ENCODE assay signal across 11 mouse cellular contexts in the genomic region with DNA sequence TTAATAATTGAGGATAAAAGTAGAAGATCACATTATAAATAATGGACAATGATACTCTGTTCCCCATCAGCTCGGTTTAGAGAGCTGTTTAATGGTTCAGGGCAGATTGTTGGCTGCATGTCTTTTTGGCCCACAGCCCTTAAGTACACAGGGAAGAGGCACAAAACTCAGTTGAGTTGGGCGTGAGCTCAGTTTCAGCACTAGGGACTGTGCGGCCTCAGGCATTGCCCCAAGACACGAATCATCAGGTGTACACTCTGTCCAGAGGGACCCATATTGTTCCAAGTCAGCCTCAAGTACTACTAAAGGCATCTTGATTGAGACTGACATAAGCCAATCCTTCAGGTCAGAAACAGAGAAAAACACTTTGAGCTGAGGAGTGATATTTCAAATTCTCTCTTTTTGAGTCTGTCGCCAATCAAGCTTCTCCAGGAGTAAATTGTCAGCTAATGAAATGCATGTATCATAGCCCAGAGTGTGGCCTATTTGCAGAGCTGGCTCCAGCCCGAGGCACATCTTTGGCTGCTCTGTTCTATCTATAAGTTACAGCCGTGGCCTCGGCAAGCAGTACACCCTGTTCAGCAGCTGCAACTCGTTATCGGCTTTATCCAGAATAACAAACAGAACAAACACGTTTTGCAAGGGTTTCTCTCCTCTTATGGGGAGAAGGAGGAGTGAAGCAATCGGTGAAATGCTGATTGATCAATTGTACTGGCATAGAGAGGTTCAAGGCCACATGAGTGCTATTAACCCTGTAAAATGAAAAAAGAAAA. TPM values are rescaled to one million over a fixed set of nuclear protein-coding genes. Genes with fewer than 3 reads are reported as not detected.
DNase-seq lines count a peak whose midpoint lies in the region; ATAC-seq and TF ChIP-seq lines count a peak whose summit lies in the region.
"Had no signal": no experiment of that assay in that cellular context is flagged by ENCODE, and none has a peak within 500 bp of the region (broad histone marks: within the 10 kb centered on the region; RNA-seq: fewer than 3 reads in every experiment).

No protein-coding gene starts in this region.

- 59% methylated on average over 12 of the region's 12 CpGs for WGBS in kidney, postnatal 0 days
- WGBS in kidney, embryonic 15.5 days, result 56% methylated on average over 12 of the region's 12 CpGs
- 37% methylated on average over 12 of the region's 12 CpGs for WGBS in limb, embryonic 11.5 days

- H3K4me2 ChIP-seq in kidney, postnatal 0 days (ENCODE audit: low read length), result no peak overlapping the region
- no peak overlapping the region for H3K4me2 ChIP-seq in kidney, embryonic 15.5 days
- no peak overlapping the region for H3K4me2 ChIP-seq in limb, embryonic 11.5 days (ENCODE audit: low read depth, severe bottlenecking)

- H3K9me3 ChIP-seq in kidney, postnatal 0 days (replicated peaks; ENCODE audit: low read length), result no peaks in the 10 kb centered on the region
- H3K9me3 ChIP-seq in kidney, embryonic 15.5 days (replicated peaks), result no peaks in the 10 kb centered on the region
- no peaks in the 10 kb centered on the region for H3K9me3 ChIP-seq in limb, embryonic 11.5 days (ENCODE audit: control insufficient read depth, low read length)

- TF ChIP-seq CTCF in kidney, postnatal 0 days (IDR thresholded peaks at IDR 0.05; ENCODE audit: low read depth), result no peak

- DNase-seq in kidney, postnatal 0 days (ENCODE audit: low spot score), result peak; percentile 40
- peak; percentile 40 for DNase-seq in urinary bladder, postnatal 14 days (ENCODE audit: low spot score)
- no peak for DNase-seq in urinary bladder, postnatal 10 days (ENCODE audit: low spot score)
- peak; percentile 49 for DNase-seq in limb, embryonic 11.5 days (ENCODE audit: low spot score)
- DNase-seq in spleen, postnatal 14 days (ENCODE audit: low spot score in 2 of 2), result no peak
- DNase-seq in kidney, postnatal 25 days, result no peak
- DNase-seq in layer of hippocampus, adult 8-10 months (ENCODE audit: low spot score in 2 of 2), result no peak
- DNase-seq: cerebellum, adult 11-12 months; kidney, adult 8-10 months had no signal

- ATAC-seq in kidney, postnatal 0 days (replicated peaks; ENCODE audit: low FRiP score, low read depth), result no peak
- ATAC-seq in kidney, embryonic 15.5 days (replicated peaks; ENCODE audit: low FRiP score), result no peak
- ATAC-seq in limb, embryonic 11.5 days (ENCODE audit: insufficient number of reproducible peaks, low FRiP score, low TSS enrichment, low read depth), result no peak

- H3K4me1 ChIP-seq in kidney, postnatal 0 days (replicated peaks; ENCODE audit: insufficient read depth, low read length), result no peaks in the 10 kb centered on the region
- no peaks in the 10 kb centered on the region for H3K4me1 ChIP-seq in kidney, embryonic 15.5 days
- no peaks in the 10 kb centered on the region for H3K4me1 ChIP-seq in limb, embryonic 11.5 days (ENCODE audit: control insufficient read depth, insufficient read depth, low read length)

- H3K27me3 ChIP-seq in kidney, postnatal 0 days (ENCODE audit: insufficient read depth, low read length), result no peaks in the 10 kb centered on the region
- no peaks in the 10 kb centered on the region for H3K27me3 ChIP-seq in kidney, embryonic 15.5 days
- no peaks in the 10 kb centered on the region for H3K27me3 ChIP-seq in limb, embryonic 11.5 days (ENCODE audit: control insufficient read depth, insufficient read depth, low read length)

- H3K9ac ChIP-seq in kidney, postnatal 0 days (ENCODE audit: low read depth, low read length), result no peak overlapping the region
- H3K9ac ChIP-seq in kidney, embryonic 15.5 days, result no peak overlapping the region
- H3K9ac ChIP-seq in limb, embryonic 11.5 days (ENCODE audit: low read length), result no peak overlapping the region

- H3K36me3 ChIP-seq in kidney, postnatal 0 days (ENCODE audit: insufficient read depth, low read length), result no peaks in the 10 kb centered on the region
- no peaks in the 10 kb centered on the region for H3K36me3 ChIP-seq in kidney, embryonic 15.5 days
- H3K36me3 ChIP-seq in limb, embryonic 11.5 days (ENCODE audit: control insufficient read depth, insufficient read depth, low read length), result no peaks in the 10 kb centered on the region

- H3K4me3 ChIP-seq in kidney, postnatal 0 days (replicated peaks; ENCODE audit: low read depth, low read length), result no peak overlapping the region
- no peak overlapping the region for H3K4me3 ChIP-seq in kidney, embryonic 15.5 days (replicated peaks)
- H3K4me3 ChIP-seq in limb, embryonic 11.5 days (ENCODE audit: low read depth, low read length), result no peak overlapping the region

- H3K27ac ChIP-seq in kidney, postnatal 0 days, result no peak overlapping the region
- no peak overlapping the region for H3K27ac ChIP-seq in kidney, embryonic 15.5 days
- no peak overlapping the region for H3K27ac ChIP-seq in limb, embryonic 11.5 days (replicated peaks; ENCODE audit: low read depth, low read length)

RNA-seq across cellular contexts. Expression of gene Cps1, which starts 19.2 kb away (rescaled TPM):
- polyA plus RNA-seq in kidney, postnatal 0 days (2015; fragmentation: Nextera tagmentation; extraction: Ambion mirVana), result 0.14 and 0.20 TPM in 2 replicates
- 0.06 and 0.49 TPM in 2 replicates for polyA plus RNA-seq in kidney, embryonic 15.5 days (2015; fragmentation: Nextera tagmentation; extraction: Ambion mirVana)
- 0.07 and 0.10 TPM in 2 replicates for polyA plus RNA-seq in limb, embryonic 11.5 days (2014; fragmentation: Nextera tagmentation; extraction: Ambion mirVana)
- under 1 TPM; 0.12 to 0.27 (median 0.19) TPM for total RNA-seq in layer of hippocampus, adult 8-10 months (2022)
- total RNA-seq: monocyte, adult 5-6 weeks had no signal

Comparison
In these comparisons a context has a peak if more than half of its experiments do, and no peak if none do; other contexts are left out.
1. DNase-seq: peak in kidney, postnatal 0 days (single experiment), urinary bladder, postnatal 14 days (single experiment) and limb, embryonic 11.5 days (single experiment); none in urinary bladder, postnatal 10 days (single experiment), spleen, postnatal 14 days (0 of 2), kidney, postnatal 25 days (0 of 2) and layer of hippocampus, adult 8-10 months (0 of 2).